Mouse (Mus musculus): ENCODE measurements around the gene Tmem240. TPM values are rescaled to one million over a fixed set of nuclear protein-coding genes. Genes with fewer than 3 reads are reported as not detected.

Tmem240 gene
- polyA plus RNA-seq, 1 experiment from 2014 or later: 1.1 TPM

DNA sequence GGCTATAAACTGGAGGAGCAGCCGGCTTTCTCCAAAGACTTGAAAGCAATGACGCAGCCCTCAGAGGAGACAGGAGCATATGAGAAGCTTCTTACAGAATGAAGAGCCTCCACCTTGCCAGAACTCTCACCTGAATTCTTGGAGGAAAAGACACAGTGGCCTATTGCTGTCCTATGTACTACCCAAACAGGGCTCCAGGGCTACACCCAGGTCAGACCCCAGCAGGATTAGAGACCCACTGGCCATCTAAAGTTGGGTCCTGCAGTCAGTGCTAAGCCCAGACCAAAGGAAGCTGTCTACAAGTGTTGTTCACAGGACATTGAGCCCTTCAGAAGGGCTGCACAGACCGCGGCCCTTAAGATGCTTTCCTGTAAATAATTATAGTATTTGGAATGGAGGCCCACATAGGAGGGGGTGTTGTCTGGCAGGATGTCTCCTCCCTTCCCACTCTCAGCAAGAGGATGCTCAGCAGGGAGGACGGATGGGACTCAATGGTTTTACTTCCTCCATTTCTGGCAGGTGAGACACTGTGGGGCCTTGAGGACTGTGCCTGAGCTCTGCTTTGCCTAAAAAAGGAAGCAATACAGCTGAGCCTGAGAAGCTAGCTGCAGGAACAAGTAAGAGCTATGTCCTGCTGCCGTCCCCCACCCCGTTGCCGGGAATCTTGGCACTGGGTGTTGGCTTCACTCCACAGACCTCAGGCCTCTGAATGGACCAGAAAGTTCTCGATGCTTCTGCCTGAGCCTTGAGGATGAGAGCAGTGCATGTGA is 40.6 kb downstream of the Tmem240 start:
- 56% methylated on average over 9 of the region's 9 CpGs for WGBS
- Histone ChIP-seq H3K9me3 (no peaks in the 10 kb centered on the region), H3K27ac (peak overlapping the region; percentile 17; the same call in 1 of the 2 replicates), H3K4me2 (replicated peaks) (peak overlapping the region; percentile 85), H3K4me3 (peak overlapping the region; percentile 46), H3K9ac (no peak overlapping the region), H3K4me1 (peaks cover 28% of the 10 kb centered on the region), H3K36me3 (no peaks in the 10 kb centered on the region), H3K27me3 (peaks cover 32% of the 10 kb centered on the region)
- ATAC-seq (ENCODE audit: low FRiP score, low read depth): no peak

DNA sequence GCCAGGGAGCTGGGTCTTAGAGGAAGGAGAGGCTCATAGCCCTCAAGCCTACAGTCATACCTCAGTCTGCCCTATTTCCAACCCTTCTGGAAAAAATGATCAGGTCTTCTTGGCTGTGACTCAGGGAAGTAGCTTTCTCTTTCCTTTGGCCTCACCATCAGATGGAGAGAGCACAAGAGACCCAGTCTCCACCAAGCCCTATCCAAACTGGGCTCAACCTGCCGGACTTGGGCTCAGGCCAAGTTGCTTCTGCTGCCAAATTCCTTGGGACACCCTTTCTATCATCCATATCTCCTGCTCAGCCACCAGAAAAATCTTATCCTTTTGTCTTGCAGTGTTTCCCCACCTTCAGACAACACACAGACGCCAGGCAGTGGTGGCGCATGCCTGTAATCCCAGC is 41.3 kb downstream of the Tmem240 start:
- peaks cover 22% of the 10 kb centered on the region for H3K4me1 ChIP-seq
- no peak for ATAC-seq (ENCODE audit: low FRiP score, low read depth)
- no peak overlapping the region for H3K4me2 ChIP-seq (replicated peaks)
- H3K27ac ChIP-seq: peak overlapping the region; percentile 17; the same call in 1 of the 2 replicates
- WGBS: 84% methylated on average over 3 of the region's 3 CpGs
- H3K9me3 ChIP-seq: no peaks in the 10 kb centered on the region
- H3K36me3 ChIP-seq: no peaks in the 10 kb centered on the region
- no peak overlapping the region for H3K9ac ChIP-seq
- H3K27me3 ChIP-seq: peaks cover 32% of the 10 kb centered on the region
- no peak overlapping the region for H3K4me3 ChIP-seq

DNA sequence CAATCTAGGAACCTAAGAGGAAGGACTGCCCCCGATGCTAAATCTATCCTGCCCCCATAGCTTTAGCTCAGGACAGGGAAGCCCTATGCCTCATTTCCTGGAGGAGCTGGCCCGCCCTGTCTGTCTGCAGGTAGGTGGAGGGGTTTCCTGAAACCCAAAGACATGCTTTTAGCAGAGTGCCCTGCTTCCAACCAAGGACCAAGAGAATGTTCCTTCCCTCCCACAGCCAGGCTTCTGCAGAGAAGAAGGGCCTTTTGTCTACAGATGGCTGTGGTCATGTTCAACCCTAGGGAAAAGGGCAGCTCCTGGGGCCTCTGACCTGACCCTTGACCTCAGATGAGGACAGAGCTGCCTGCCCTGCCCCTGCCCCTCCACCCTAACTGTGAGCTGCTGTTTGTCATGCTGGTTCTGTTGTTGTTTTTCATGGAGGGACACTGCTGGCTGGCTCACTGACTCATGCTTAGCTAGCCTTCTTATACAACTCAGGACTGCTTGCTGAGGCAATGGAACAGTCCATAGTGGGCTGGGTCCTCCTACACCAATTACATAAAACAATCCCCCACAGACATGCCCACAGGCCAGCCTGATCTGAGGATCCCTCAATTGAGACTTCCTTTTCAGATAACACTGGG is 42.2 kb downstream of the Tmem240 start:
- Histone ChIP-seq H3K27me3 (peaks cover 24% of the 10 kb centered on the region), H3K27ac (no peak overlapping the region), H3K4me2 (replicated peaks) (no peak overlapping the region), H3K9me3 (no peaks in the 10 kb centered on the region), H3K4me3 (no peak overlapping the region), H3K36me3 (no peaks in the 10 kb centered on the region), H3K9ac (no peak overlapping the region), H3K4me1 (peaks cover 21% of the 10 kb centered on the region)
- WGBS: 67% methylated on average over 2 of the region's 2 CpGs
- no peak for ATAC-seq (ENCODE audit: low FRiP score, low read depth)

DNA sequence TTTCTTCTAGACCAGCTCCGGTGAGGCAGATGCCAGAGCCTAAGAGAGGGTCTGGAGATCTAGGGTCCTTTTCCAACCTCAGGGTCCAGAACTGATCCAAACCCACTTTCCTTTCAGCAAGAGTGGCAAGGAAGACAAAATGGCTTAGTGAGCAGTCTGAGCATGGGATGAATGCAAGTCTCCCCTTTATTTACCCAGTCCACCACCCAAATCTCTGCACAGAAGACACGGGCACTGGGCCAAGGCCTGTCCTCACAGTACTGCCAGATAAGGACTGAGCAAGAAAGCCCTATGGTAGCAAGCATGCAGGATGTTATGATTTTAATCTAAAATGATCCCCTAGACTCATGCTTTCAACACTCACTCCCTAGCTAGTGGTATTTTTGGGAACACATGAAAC is 43.2 kb downstream of the Tmem240 start:
- H3K36me3 ChIP-seq: no peaks in the 10 kb centered on the region
- H3K27ac ChIP-seq: no peak overlapping the region
- no peak overlapping the region for H3K4me2 ChIP-seq (replicated peaks)
- peaks cover 17% of the 10 kb centered on the region for H3K27me3 ChIP-seq
- peaks cover 21% of the 10 kb centered on the region for H3K4me1 ChIP-seq
- H3K9ac ChIP-seq: no peak overlapping the region
- WGBS: 77% methylated on average over 2 of the region's 2 CpGs
- ATAC-seq (ENCODE audit: low FRiP score, low read depth): no peak
- no peaks in the 10 kb centered on the region for H3K9me3 ChIP-seq
- H3K4me3 ChIP-seq: no peak overlapping the region

DNA sequence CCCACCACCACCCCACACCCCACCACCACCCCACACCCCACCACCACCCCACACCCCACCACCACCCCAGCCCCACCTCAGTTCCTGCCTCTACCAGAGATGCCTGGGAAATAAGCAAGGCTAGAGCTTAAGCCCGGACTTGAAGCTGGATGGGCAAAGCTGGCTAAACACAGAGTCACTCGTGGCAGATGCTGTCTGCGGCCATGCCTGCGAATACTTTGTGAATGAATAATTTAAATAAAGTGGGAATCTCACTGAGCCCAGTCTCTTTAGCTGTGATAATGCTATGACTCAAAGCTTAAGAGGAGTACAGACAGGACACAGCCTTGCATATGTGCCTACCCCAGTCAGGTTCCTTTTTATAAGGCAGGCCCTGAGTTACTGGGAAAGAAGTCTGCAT is 44.9 kb downstream of the Tmem240 start:
- H3K36me3 ChIP-seq: no peaks in the 10 kb centered on the region
- 0 out of 2 replicates have a peak overlapping the region, but pooled peaks have one; percentile 8 for H3K9ac ChIP-seq
- WGBS: 83% methylated on average over 4 of the region's 4 CpGs
- H3K4me1 ChIP-seq: peaks cover 18% of the 10 kb centered on the region
- no peak overlapping the region for H3K27ac ChIP-seq
- ATAC-seq (ENCODE audit: low FRiP score, low read depth): no peak
- H3K9me3 ChIP-seq: no peaks in the 10 kb centered on the region
- no peak overlapping the region for H3K4me3 ChIP-seq
- no peak overlapping the region for H3K4me2 ChIP-seq (replicated peaks)
- 0 out of 2 replicates have a peak, but pooled peaks cover 9% of the 10 kb centered on the region for H3K27me3 ChIP-seq

DNA sequence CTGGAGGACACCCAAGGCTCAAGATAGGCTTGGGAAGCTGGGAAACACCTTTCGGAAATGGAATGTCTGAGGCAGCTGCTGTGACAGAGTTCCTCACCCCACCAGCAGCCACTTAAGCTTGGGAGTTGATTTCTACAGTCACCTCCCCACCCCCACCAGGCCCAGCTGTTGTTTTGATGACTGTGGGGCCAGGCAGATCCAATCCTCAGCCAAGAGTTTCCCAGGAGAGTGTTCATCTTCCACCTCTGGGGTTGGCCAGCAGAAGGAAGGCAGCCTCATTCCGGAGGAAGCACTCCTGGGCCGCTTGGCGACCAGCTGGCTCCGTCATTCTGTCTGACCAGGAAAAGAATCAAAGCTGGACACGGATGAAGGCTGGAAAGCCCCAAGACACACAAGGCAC is 46.3 kb downstream of the Tmem240 start:
- 20% methylated on average over 6 of the region's 6 CpGs for WGBS
- Histone ChIP-seq H3K36me3 (no peaks in the 10 kb centered on the region), H3K27me3 (0 out of 2 replicates have a peak, but pooled peaks cover 3% of the 10 kb centered on the region), H3K27ac (peak overlapping the region; percentile 39; the same call in 1 of the 2 replicates), H3K9me3 (no peaks in the 10 kb centered on the region), H3K9ac (no peak overlapping the region), H3K4me1 (peaks cover 10% of the 10 kb centered on the region; the same call in 1 of the 2 replicates), H3K4me3 (no peak overlapping the region), H3K4me2 (replicated peaks) (no peak overlapping the region)
- ATAC-seq (ENCODE audit: low FRiP score, low read depth): peak; percentile 61

DNA sequence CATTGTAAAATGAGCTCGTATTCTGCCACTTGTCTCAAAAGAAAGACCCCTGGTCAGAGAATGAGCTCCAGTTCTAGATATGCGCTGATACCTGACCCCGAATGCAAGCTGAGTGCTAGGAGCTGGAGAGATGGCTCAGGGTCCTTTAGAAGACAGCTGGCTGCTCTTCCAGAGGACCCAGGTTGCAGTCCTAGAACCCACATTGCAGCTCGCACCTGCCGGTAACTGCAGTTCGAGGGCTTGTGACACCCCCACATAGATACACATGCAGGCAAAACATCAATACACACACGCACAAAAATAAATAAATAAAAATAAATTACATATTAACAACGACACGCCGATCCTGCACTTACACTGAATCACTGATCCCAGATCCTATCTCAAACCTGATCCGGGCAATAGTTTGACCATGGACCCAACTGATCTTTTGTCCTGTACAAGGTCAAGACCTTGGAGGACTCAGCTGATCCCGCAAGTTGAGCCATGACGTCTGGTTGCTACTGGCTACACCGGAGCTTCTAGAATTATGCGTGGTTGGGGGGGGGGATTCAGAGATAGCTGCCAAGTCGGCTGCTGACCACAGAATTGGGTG is 49.0 kb downstream of the Tmem240 start:
- H3K4me2 ChIP-seq (replicated peaks): peak overlapping the region; percentile 77
- peak overlapping the region; percentile 60 for H3K4me3 ChIP-seq
- peaks cover 10% of the 10 kb centered on the region; the same call in 1 of the 2 replicates for H3K4me1 ChIP-seq
- 46% methylated on average over 16 of the region's 16 CpGs for WGBS
- H3K36me3 ChIP-seq: no peaks in the 10 kb centered on the region
- H3K9me3 ChIP-seq: no peaks in the 10 kb centered on the region
- H3K27ac ChIP-seq: no peak overlapping the region
- ATAC-seq (ENCODE audit: low FRiP score, low read depth): no peak
- no peaks in the 10 kb centered on the region for H3K27me3 ChIP-seq
- H3K9ac ChIP-seq: peak overlapping the region; percentile 86; the same call in 1 of the 2 replicates

DNA sequence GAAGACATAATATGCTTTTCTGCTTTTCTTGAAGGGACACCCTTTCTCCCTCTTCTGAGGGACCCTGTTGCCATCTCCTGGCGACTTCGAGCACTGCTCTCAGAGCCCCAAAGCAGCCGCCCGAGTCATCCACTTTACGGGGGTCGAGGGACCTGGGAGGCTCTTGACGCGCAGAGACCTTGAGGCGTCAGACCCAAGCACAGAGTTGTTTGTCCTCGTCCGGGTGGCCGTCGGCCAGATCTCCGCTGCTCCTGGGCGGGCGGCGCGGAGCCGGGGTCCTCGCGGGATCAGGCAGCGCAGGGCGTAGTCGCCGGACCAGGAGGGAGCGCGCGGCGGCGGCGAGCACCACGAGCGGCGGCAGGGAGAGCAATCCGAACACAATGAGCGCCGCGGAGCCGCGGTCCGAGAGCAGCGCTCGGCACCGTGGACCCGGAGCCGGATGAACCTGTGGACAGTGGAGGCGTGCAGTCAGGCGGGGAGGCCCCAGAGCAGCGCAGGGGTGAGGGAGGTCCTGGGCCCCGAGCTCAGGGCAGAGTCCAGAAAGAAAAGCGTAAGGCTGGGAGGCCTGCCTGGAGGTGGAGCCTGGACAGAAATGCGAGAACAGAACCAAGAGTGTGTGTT is 49.6 kb downstream of the Tmem240 start:
- peak overlapping the region; percentile 77 for H3K4me2 ChIP-seq (replicated peaks)
- peak overlapping the region; percentile 60 for H3K4me3 ChIP-seq
- H3K27ac ChIP-seq: peak overlapping the region; percentile 67
- H3K27me3 ChIP-seq: no peaks in the 10 kb centered on the region
- H3K36me3 ChIP-seq: no peaks in the 10 kb centered on the region
- under 1% methylated on average over 51 of the region's 52 CpGs for WGBS
- H3K9me3 ChIP-seq: no peaks in the 10 kb centered on the region
- ATAC-seq (ENCODE audit: low FRiP score, low read depth): peak; percentile 81
- H3K4me1 ChIP-seq: peaks cover 10% of the 10 kb centered on the region; the same call in 1 of the 2 replicates
- H3K9ac ChIP-seq: peak overlapping the region; percentile 86

DNA sequence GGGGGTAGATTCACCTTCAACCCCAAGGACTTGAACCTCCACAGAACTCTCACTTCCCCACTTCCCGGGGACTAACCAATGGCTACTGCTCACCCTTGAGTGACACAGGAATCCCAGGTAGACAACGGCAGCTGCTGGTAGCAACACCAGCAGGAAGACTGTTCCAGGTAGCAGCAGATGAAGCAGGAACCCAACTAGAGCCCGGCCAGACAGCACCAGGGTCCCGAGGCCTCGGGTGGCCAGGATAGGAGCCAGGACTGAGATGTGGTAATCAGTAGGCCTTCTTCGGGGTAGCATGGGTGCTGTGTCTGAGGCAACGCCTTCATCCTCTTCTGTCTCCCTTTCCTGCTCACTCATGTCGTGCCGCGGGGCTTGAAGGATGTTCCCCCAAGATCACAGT is 50.6 kb downstream of the Tmem240 start:
- Histone ChIP-seq H3K4me2 (replicated peaks) (no peak overlapping the region), H3K27ac (no peak overlapping the region), H3K4me3 (no peak overlapping the region), H3K36me3 (no peaks in the 10 kb centered on the region), H3K9me3 (no peaks in the 10 kb centered on the region), H3K27me3 (no peaks in the 10 kb centered on the region), H3K4me1 (peaks cover 10% of the 10 kb centered on the region; the same call in 1 of the 2 replicates), H3K9ac (no peak overlapping the region)
- 81% methylated on average over 10 of the region's 10 CpGs for WGBS
- ATAC-seq (ENCODE audit: low FRiP score, low read depth): no peak

DNA sequence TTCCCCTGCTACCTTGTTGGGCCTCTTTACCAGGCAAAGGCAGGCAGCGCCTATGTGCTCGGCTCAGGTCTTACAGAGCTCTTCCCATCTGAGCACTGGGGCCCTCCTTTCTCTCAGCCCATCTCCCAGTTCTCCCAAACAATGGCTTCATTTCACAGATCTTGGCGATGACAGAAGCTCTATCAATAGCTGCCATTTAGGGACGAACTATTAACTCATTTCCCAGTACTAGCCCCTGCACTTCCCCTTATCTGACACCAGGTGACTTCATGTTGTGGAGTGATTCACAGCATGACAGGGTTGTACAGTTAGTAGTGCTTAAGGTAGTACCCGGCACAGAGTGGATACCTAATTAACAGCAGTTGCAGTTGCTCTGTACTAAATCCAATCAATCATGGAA is 51.2 kb downstream of the Tmem240 start, which contains the start of gene Tmem88b:
Tmem88b (minus strand) TSS at position 56 of the 400 bp plus-strand sequence.
- 70% methylated on average over 5 of the region's 5 CpGs for WGBS
- Histone ChIP-seq H3K4me3 (peak within 1 kb of the TSS; percentile 60), H3K9ac (no peak within 1 kb of the TSS; the same call in 1 of the 2 replicates), H3K36me3 (no peaks in the 10 kb centered on the region), H3K4me1 (peaks cover 10% of the 10 kb centered on the region; the same call in 1 of the 2 replicates), H3K4me2 (replicated peaks) (peak within 1 kb of the TSS; percentile 77), H3K27ac (no peak within 1 kb of the TSS), H3K9me3 (no peaks in the 10 kb centered on the region), H3K27me3 (no peaks in the 10 kb centered on the region)
- ATAC-seq (ENCODE audit: low FRiP score, low read depth): no peak

DNA sequence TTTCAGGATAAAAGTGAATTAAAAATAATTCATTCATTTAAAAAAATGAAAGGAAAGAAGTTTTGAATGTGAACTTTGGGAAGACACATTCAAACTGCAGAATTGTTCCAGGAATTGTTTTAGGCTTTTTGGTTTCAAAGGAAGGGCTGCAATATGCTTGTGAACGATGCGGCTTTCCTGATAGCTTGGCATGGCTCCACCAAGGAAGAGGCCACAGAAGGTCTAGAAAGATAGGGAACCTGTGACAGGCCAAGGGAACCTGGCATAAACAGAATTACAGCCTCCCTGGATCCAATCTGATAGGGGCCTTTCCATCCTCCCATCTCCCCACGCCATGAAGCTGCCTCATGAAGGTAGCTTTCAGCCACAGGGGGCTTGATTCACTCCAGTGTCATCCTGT is 53.7 kb downstream of the Tmem240 start:
- Histone ChIP-seq H3K27me3 (peaks cover 5% of the 10 kb centered on the region; the same call in 1 of the 2 replicates), H3K4me1 (peaks cover 10% of the 10 kb centered on the region; the same call in 1 of the 2 replicates), H3K9ac (no peak overlapping the region), H3K27ac (no peak overlapping the region), H3K36me3 (no peaks in the 10 kb centered on the region), H3K4me3 (no peak overlapping the region), H3K9me3 (no peaks in the 10 kb centered on the region), H3K4me2 (replicated peaks) (no peak overlapping the region)
- ATAC-seq (ENCODE audit: low FRiP score, low read depth): no peak
- 71% methylated on average over 3 of the region's 3 CpGs for WGBS

Data from limb, embryonic 13.5 days (tissue).